Mouse (Mus musculus) adipose tissue, adult 10 weeks (tissue): Measurements from ENCODE around the gene Pex11b. TPM values are rescaled to one million over a fixed set of nuclear protein-coding genes. Genes with fewer than 3 reads are reported as not detected.

Source experiments
- polyA plus RNA-seq: library from polyadenylated mRNA; stranded (reverse); fragments of 350-450 nt; fragmentation: Illumina TruSeq; extraction: RNeasy Lipid Tissue Mini Kit (QIAGEN cat#74804); gene quantifications from one replicate; pipeline ENCODE4 v1.2.3, GENCODE M21; 2014; ENCODE audit warnings: low read depth, low replicate concordance

Pex11b gene
- 38.6 TPM for polyA plus RNA-seq

DNA sequence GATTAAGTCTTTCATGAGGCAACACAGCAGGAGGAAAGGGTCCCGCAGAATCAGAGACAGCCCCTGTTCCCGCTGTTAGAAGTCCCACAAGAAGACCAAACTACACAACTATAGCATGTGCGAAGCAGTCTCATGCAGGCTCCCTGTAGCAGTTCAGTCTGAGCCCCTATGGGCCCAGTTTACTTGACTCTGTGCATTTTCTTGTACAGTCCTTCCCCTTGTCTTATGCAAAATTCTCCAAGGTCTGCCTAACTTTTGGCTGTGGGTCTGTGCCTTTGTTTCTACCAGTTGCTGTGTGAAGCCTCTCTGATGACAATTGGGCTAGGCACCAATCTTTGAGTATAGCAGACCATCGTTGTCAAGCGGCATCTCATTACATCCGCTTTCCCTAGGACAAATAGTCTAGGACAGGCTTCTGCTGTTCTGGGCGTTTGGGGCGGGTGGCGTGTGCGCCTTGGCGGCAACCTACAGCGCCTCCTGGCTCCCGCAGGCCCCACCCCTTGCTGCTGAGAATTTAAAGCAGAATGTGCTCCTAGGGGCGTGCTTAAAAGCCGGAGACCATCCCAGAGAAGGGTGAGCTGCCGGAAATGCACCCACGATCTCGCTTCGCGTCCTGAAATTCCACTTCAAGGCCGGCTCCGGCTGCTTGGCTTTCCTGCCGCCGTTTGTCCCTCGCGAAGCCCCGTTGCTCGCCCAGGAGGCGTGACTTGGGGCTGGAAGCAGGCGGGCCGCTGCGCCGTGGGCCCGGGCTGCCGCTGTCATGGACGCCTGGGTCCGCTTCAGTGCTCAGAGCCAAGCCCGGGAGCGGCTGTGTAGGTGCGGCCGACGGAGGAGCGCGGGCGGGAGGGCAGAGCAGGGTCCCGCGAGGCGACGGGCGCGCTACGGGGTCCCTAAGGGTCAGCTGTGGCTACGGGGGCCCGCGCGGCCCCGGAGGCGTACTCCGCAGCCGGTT lies at the start of gene Pex11b, which contains the start of gene Gm42957:
TSS of gene Pex11b (plus strand) at position 449 of the 952 bp plus-strand sequence.
TSS of gene Gm42957 (plus strand) at position 547 of the 952 bp plus-strand sequence.

DNA sequence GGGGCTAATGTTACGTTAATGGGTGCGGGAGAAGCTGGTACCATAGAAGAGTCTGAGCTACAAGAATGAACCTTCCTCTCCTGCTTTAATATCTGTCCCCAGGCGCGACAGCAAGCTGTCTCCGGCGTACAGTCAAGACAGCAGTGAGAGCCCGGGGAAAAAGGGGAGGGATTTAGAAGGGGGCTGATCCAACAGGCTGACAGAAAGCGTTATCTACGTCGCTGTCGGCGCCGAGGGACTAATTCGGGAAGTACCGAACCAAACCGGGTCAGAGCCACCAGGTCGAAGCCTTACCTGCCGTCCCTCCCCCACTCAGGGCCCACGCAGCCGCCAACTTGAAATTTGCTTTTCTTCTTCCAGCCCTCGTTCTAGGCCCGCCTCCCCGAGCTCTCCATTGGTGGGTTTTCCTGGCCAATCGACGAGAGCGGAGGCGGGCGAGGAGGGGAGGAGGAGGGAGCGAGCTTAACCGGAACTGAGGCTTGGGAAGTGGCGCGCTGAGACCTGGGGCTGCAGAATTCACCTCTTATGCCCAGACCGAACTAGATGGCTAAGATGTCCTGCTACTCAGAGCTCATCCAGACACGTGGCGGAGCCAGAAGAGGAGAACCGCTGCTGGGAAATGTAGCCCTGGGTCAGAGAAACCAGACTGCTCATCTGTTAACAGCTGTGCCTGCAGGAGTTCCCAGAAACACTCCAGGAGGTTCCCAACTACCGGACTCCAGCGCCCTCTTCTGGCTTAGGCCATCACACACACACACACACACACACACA lies 41.2 kb upstream of the Pex11b start, which contains the start of gene Polr3gl:
TSS of gene Polr3gl (minus strand) at position 392 of the 771 bp plus-strand sequence.

DNA sequence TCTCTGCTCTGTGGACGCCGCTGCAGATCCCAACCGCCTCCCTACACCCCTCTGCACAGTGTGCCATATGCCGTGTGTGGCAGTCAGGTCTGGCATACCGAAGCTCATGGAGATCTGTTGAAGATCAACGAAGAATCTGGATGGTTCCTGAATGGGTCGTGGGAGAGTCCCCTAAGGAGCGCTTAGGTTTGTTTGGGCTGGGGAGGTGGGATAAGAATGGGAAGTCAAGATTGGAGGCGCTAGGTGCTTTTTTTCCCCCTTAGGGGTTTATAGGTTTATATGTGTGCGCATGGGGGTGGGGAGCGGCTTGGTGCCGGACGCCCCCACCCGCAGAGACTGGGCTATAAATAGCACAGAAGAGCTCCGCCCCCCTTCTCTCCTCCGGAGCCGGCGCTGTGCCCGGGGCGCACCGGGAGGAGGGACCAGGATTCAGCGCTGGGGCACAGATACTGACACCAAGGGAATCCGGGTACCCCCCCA lies 38.9 kb upstream of the Pex11b start, which contains the start of gene Ankrd34a:
TSS of gene Ankrd34a (plus strand) at position 409 of the 480 bp plus-strand sequence.

DNA sequence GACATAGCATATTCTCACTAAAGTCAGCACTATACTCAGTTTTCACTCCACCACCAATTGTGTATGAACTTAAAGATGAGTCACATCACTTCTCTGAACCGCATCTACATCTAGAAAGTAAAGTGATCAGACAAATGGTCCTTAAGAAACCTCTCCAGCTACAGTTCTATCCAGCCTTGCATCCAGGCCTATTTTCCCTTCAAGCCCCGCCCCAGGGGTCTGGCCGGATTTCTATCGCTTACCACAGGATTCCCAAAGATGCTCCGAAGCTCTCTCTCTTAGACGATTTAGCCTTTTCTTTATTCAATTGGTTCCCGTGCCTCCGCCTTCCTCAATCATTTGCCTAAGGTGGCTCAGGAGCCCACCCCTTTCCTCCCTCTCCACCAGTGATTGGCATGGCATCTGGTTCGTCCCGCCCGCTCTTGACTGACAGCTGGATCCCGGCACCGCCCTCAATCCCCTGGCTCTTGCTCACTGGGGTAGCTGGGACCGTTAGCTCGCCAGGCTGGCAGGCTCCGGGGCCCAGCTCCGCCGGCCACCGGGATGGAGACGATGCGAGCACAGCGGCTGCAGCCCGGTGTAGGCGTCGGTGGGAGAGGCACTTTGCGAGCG lies 34.4 kb upstream of the Pex11b start, which contains the start of gene Lix1l:
TSS of gene Lix1l (plus strand) at position 511 of the 612 bp plus-strand sequence.

DNA sequence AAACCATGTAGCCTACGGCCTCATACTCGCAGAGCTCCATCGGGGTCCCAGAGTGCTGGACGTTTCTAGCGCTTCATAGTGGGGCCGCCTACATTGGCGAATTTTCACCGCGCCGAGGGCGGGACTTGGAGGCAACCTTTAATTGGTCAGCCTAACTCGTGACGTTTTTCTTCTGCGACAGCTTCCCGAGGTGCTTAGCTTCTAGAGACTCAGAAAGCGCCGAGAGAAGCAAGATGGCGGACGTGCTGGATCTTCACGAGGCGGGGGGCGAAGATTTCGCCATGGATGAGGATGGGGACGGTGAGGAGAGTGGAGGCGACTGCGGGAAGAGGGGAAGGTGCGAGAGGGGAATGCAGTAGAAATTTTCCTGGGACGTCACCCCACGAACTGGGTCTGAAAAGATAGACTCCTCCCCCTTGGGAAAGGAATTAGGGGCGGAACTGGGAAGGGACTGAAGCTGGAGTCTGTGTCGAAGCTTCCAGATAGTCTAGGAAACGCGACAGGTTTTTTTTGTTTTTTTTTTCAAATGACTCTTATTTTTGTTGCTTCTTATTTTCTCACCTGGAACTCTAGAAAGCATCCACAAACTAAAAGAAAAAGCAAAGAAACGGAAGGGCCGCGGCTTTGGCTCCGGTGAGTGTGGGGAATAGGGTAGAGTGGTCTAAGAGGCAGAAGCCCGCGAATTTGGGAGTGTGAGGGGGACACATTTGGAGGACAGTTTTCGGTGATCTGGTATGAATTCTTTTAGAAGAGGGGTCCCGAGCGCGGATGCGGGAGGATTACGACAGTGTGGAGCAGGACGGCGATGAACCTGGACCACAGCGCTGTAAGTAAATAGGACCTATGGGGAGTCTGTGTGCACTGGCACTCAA lies 5.2 kb upstream of the Pex11b start, which contains the start of gene Rbm8a:
TSS of gene Rbm8a (plus strand) at position 205 of the 872 bp plus-strand sequence.

DNA sequence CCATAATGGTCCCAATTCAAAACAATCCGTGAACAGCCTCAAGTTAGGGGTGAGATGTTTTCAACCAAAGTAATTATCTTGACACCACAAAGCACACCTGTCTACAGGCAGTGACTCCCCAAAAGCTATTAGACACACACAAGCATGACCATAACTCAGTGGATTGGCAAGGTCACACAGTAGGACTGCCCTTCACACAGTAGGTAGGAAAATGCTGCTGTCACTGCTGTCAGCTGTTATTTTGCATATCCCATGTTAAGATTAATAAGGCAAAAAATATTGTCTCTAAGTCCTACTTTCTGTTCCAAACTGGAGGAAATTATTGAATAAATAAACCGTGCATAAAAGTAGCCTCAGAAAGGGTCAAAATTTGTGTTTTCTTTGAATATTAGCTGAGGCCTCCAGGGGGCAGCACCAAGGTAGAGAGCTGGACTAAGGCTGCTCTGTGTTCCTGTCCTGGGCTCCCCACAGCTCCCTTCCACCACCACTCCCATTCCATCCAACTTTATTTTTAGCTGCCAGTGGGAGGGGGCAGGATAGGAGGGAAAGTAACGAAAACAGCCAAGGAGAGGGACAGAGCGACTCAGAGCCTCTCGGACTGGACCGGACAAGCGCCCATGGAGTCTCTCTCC lies 10.0 kb downstream of the Pex11b start, which contains the start of gene Itga10:
TSS of gene Itga10 (plus strand) at position 567 of the 632 bp plus-strand sequence.

DNA sequence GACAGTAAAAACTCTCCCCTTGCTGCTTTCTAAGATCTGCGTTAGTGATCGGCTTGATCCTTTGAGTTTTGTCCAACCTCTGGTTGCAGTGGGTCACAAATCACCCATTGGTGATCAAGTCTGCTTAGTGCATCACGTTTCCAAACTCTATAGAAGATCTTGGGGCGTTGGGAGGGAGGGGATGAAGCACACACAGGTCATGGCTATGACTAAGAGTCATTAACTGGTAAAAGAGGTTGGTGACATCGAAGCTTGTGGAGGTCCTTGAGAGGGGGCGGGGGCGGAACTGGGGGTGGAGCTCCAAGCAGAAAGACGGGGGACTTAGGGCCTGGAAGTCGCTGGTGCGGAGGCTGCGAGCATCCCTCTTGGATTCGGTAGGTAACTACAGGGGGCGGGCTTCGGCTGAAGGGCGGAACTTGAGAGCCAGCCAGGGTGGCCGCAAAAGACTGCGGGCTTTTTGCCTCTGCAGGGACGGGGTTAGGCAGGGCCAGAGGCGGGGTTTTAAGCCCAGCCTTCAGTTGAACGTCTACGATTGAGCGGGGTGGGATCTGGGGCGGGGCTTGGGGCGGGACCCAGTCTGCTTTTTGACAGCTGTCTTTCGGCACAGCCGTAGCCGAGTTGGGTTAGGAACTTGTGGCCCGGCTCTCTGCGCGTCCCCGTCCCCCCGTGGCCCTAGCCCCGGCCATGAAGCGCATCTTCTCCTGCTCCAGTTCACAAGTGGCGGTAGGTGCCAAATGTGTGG lies 34.7 kb downstream of the Pex11b start, which contains the start of gene Ankrd35:
TSS of gene Ankrd35 (plus strand) at position 405 of the 742 bp plus-strand sequence.

Other genes starting within 250 kb of the Pex11b start
- not detected for gene BC107364, start 183.1 kb upstream of the Pex11b start, polyA plus RNA-seq
- gene Hfe2, start 110.2 kb upstream of the Pex11b start, polyA plus RNA-seq, result 0.34 TPM
- 761 TPM for gene Txnip, start 77.4 kb upstream of the Pex11b start, polyA plus RNA-seq
- not detected for gene Gm16253, start 58.4 kb upstream of the Pex11b start, polyA plus RNA-seq
- gene Polr3gl, start 41.2 kb upstream of the Pex11b start, polyA plus RNA-seq, result 45.4 TPM
- gene Ankrd34a, start 38.7 kb upstream of the Pex11b start, polyA plus RNA-seq, result 0.15 TPM
- 28.1 TPM for gene Lix1l, start 34.2 kb upstream of the Pex11b start, polyA plus RNA-seq
- gene Rbm8a, start 5.4 kb upstream of the Pex11b start, polyA plus RNA-seq, result 40.8 TPM
- not detected for gene Gm42957, start 98 bp downstream of the Pex11b start, polyA plus RNA-seq
- gene Itga10, start 10.2 kb downstream of the Pex11b start, polyA plus RNA-seq, result 2.1 TPM
- 1.5 TPM for gene Ankrd35, start 34.8 kb downstream of the Pex11b start, polyA plus RNA-seq
- 23.5 TPM for gene Pias3, start 61.0 kb downstream of the Pex11b start, polyA plus RNA-seq
- 0.42 TPM for gene Nudt17, start 73.2 kb downstream of the Pex11b start, polyA plus RNA-seq
- gene Polr3c, start 92.3 kb downstream of the Pex11b start, polyA plus RNA-seq, result 21.0 TPM
- 40.9 TPM for gene Rnf115, start 92.3 kb downstream of the Pex11b start, polyA plus RNA-seq
- 240 TPM for gene Pdzk1, start 193.9 kb downstream of the Pex11b start, polyA plus RNA-seq
- 1.2 TPM for gene Cd160, start 194.0 kb downstream of the Pex11b start, polyA plus RNA-seq